Mouse (Mus musculus): ENCODE measurements at regions not wholly inside any gene's neighbourhood (a gene's known extent, or its start where the extent isn't known, plus 50 kb on each side); places are given as distances from the start of the nearest gene placed in this dataset.

DNA sequence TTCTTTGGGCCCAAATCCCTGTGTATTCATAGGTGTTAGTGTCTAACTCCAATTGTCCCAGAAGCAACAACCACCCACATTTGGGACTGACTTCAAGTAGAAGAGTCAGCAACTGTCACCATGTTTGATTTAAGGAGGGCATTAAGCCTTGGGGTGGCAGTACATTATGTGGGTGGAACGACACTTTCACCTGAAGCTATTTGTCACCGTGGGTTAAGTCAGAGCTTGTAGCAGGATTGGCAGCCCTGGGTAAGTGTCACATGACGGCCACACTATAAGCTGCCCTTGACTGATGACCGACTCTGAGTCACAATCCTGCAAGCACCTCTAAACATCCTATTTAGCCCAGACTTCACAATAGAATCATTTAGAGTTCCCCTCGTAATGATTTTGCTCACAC, 236.7 kb upstream of the A1bg start:
- no peak for DNase-seq (ENCODE audit: low spot score in 2 of 2)

DNA sequence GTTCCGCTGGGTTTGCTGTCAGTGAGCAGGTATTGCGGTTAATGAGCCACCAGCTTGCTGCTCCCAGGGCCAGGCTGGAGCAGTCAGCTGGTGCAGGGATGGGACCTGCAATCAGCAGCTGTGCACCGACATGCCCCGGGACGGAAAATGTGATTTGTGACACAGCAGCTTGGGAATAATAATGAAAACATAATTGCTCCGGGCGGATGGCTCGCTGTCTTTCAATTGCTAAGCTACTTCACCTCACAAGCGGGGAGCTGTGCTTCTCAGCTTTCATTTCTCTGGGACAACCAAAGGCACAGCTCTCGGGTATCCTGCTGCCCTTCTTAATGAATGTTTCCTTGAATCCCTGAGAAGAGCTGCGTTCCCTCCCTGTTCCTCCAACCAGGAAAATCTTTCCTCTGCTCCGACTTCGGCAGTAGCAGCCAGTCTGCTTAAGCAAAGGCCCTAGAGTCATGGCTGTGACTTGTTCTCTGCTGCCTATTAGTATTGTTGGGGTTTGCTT, 235.3 kb upstream of the A1bg start:
- DNase-seq (ENCODE audit: low spot score in 2 of 2), result no peak

DNA sequence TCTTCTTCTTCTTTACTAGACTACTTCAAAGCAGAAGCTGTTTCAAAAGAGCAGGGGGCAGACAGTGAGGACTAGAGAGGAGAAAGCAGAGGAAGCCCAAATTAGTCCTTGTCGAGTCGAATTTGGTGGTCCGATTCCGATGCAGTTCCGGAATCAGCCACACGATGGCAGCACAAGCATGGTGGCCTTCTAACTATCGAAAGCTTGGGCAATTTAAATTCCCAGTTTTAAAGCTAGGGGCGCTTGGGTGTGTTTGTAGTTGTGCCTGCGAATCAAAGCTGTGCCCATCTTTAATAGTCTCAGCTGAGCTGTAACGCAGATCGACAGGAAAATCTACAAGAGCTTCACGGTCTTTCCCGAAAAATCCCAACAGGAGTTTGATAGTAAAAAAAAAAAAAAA, 234.7 kb upstream of the A1bg start:
- peak; percentile 79 to 88 for DNase-seq (ENCODE audit: low spot score in 2 of 2)

DNA sequence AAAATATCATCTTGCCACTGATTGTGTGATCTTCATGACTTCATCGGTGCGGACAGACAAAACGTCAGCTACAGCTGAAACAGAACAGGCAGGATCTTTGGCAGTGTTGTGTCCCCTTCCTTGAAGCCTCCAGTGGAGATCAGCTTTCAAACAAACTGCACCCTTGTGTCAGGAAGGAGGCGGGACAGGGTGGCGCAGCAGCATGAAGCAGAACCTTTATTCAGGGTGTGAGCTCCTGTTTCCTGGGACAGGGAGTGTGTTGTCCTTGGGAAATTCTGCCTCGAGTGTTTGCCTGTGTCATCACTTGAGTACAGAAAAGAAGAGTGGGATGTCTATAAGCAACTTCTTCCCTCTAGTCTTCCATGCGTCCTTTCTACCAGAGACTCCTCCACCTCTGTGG, 232.7 kb upstream of the A1bg start:
- DNase-seq (ENCODE audit: low spot score in 2 of 2), result no peak

DNA sequence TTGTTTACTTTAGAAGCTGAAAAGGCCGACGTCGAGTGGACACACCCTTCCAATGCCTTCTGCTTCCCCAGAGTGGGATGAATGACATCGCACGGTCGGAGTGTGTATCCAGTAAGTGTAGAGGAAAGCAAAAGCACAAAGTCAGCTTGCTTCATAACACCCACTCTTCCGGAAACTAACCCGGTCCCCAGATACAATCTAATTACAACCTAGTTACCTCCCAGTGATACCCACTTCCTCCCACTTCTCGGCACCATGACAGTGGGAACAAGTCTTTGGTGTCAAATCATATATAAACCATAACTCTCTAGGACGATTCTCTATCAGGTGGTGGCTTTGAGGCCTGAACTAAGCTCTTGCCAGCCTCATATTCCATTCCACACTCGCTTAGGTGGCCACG, 231.4 kb upstream of the A1bg start:
- no peak for DNase-seq (ENCODE audit: low spot score in 2 of 2)

DNA sequence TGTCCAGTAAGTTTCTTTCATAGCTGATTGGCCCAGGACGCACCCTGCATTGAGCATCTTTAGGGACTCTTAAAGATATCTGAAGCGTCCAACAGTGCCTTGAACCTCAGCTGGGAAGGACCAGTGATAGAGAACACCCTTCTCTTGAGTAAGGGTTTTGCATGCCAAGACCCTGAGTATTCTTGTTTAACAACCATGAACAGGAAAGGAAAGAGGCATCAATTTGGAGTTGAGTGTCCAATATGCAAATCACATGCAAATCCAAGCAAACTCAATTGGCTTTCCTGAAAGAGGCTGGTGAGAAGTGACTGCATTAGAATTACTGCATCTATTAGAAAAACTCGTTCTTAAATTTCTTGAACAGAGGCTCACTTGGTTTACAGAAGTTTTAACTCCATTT, 220.0 kb upstream of the A1bg start:
- DNase-seq (ENCODE audit: low spot score in 2 of 2), result no peak

DNA sequence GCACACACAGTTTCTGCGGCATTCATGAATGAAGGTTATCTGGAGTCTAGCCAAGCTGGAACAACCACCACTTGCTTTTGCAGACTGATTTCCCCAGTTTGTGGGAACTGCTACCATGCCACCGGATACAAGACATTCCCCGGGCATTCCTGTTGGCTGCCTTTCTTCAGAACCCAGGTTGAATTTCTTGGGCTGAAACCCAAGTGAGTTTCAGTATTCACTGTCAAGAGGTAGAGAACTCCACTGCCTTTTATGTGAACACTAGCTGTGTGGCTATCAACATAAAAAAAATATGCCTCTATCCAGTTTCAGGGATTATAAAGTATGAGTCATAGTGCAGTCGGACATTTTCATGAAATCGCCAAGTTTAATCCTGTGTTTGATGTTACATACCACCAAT, 216.3 kb upstream of the A1bg start:
- no peak for DNase-seq (ENCODE audit: low spot score in 2 of 2)

DNA sequence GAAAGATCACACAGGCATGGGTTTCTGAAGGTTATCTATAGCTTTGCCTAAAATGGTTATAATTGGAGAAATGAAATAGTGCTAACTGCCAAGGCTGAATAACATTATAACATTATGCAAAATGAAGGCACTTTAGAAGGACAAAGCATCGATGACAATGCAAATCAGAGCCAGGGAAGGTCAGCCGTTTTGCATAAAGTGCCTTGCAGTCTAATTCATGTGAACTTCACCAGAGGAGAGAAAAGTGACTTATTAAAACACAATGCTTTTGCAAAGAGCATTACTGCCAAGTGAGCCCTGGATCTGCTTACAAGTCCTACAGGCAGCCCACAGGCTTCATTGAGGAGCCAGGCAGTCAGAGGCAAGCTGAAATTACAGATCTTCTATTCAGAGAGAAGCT, 214.0 kb upstream of the A1bg start:
- DNase-seq (ENCODE audit: low spot score in 2 of 2), result no peak

DNA sequence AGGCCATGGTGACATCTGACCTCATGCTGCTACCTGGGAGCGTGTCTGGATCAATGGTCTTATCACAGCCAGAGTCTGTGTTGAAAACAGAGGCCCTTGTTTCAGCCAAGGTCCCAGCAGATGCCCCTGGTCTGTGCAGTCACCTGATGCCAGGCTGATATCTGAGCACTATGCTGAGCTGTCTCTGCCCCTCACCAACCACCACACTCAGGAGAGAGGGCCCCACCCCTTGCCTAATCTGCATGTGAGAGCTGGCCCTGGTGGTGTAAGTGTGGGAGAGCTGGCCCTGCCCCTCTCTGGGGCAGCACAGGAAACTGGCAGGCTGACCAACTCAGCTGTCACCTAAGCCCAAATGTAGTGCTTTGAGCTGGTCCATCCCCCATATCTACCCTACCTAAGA, 210.5 kb upstream of the A1bg start:
- DNase-seq (ENCODE audit: low spot score in 2 of 2), result no peak

DNA sequence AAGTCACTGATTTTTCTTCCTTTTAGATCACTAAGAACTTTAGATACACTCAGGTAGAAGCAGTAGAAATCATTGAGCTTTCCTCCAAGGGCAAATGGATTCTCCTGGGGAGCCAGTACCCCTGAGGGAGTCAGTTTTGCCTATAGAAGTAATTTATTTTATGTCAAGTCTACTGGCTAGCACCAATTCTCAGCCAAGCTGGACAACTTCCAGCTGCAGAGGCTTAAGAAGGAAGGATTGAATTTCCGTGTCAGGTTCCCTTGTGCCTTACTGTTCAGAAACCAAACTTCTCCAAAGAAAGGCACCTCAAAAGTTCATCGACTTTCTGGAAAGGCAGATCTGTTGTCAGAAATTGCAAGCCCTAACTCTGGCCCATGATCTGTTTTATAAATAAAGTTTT, 205.2 kb upstream of the A1bg start:
- no peak for DNase-seq (ENCODE audit: low spot score in 2 of 2)

DNA sequence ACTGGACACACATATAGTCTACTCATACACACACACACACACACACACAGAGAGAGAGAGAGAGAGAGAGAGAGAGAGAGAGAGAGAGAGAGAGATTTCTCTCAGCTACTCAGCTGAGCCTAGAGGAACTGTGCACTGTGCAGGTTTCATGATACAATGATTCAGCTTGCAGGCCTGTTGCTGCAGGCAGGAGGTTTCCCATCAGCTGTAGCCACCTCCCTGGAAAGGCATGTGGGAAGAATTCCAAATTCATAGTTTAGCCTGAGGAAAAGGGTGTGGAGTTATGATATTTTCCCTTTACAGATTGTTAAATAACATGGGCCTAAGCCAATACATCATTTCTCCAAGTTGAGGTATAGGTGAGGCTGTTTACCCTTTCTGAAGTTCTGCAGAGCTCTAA, 204.3 kb upstream of the A1bg start:
- DNase-seq (ENCODE audit: low spot score in 2 of 2), result no peak

DNA sequence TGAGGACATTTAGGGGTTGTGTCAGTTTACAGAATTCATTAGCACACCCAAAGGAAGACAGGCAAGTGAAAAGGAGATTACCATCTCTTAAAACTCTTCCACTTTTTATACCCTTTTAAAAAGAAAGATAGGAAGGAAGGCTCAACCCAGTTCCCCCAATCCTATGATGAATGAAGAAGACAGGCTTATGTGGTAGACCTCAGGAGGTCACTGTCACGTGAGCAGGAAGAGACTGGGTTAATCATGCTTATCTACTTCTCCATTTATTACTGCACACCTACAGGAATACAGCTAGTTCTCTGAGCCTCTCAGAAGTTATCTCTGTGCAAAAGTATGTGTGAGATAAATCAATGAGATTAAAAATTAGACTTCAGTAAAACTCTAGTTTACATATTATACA, 194.1 kb upstream of the A1bg start:
- no peak for DNase-seq (ENCODE audit: low spot score in 2 of 2)

DNA sequence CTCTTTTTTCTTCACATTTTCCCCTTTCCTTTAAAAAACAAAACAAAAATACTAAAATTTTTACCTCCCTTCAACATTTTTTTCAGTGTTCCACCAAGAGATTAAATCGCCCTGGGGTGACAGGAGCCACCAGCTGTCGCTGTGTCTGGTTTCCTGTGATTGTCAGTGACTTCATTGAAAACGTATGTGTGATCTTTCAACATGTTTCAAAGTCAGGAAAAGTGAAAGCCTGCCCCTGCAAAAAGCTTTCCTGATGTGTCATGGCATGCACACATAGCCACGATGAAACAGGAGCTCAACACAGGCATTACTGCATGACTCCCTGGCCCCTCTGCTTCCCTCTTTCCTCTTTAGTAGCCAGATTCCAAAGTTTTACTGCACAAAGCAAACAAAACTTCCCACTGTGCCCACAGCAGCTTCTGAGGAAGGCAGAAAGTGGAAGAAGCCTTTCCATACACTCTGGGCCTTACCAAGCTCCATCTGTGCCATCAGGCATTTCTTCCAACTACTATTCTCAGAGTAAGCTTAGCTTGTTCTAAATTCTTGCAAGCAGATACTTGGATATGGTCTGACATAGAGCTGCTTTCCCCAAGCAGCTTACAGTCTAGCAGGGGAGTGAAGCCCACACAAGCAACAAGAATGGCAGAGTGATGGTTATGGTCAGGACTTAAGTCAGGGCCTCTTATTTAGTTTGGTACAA, 186.8 kb upstream of the A1bg start:
- no peak for DNase-seq (ENCODE audit: low spot score in 2 of 2)

DNA sequence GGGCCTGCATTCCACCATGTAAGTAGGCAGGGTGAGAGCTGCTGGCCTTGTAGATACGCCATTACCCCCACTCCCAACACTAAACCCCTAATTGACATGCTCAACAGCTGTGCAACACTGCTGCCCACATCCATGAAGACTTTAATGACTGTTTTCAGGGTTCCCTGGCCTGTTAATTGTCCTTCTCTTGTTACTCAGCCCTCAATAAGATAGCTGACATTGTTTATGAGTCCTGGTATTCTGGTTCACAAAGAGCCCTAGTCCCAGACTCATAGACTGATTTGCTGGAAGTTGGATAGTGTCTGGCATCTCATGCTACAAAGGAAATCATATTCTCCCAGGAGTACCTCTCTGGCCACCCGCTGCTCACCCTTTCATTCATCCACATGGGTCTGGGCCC, 186.1 kb upstream of the A1bg start:
- DNase-seq (ENCODE audit: low spot score in 2 of 2), result no peak

DNA sequence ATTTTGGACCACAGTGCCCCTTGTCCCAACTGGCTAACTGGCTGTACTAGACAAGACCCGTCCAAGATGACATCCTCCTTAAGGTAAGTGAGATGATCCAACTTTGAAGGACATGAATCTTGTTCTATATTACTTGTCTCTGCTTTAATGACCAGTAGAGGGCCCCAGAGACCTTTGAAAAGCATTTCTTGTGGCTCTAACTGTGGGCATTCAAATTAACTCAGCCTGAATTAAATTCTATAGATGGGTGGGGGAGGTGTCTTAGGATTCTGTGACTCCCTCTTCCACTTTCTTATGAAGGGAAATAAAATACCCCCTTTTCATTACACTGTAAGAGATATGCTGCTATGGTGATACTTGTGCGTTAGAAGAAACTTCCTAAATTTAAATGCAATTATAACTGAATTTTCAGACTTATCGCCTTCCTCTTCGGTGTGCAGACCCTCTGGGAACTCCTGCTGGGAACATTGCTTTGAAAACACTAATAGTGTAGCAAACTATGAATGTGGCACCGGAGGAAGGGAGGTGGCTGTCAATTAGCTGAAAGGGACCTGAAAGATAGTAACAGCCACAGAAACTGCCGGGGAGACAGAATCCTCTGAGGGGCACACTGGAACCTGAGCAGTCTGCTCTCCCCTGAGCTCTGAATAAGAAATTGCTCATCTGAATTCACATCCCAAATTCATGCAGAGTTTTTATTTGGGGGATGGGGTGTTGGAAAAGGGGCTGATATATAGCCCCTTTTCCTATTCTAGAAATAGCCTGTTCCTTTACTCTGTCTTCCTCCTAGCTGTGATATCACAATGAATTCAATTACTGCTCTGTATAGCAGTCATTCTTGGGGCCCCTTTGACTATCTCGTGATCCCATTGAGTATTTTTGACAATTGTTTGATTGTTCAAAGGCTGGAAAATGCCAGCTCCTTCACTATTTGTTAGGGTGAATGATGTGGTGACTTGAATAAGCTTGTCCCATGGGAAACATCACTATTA, 179.9 kb upstream of the A1bg start:
- peak in 1 of 2 experiments; percentile 20 for DNase-seq (ENCODE audit: low spot score in 2 of 2)

DNA sequence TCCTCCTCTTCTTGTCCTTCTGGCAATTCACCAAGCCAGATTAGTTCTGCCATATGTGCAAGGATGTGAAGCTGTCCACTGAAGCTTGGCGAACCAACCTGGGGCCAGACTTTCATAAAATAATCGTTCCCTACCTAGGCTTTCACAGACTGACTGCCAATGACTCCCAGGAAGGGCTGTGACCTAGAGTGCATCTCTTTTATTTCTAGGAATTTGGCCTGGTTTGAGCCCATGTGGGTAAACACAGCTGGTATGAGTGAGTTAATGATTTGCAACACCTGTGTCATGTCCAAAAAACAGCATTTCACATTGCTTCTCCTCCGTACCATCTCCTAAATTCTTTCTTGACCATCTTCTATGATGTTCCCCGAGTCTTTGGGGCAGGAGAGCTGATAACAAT, 178.0 kb upstream of the A1bg start:
- no peak for DNase-seq (ENCODE audit: low spot score in 2 of 2)

DNA sequence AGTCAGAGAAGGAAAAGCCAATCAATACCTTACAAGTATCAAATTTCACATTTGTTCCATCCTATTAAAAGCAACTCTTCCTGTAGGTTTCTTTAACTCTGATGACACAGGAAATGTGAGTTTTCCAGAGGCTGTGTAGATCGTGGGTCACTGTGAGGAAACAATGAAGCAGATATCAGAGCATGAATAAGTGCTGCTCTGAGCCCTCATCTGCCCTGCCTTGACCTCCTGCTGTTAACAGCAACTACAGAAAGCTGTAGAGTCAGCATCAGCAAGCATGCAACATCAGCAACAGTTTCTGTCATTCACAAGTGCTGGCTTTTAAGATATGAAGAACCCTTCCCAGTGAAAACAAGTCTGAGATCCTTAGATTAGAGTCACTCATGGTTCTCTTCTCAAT, 176.2 kb upstream of the A1bg start:
- no peak for DNase-seq (ENCODE audit: low spot score in 2 of 2)

DNA sequence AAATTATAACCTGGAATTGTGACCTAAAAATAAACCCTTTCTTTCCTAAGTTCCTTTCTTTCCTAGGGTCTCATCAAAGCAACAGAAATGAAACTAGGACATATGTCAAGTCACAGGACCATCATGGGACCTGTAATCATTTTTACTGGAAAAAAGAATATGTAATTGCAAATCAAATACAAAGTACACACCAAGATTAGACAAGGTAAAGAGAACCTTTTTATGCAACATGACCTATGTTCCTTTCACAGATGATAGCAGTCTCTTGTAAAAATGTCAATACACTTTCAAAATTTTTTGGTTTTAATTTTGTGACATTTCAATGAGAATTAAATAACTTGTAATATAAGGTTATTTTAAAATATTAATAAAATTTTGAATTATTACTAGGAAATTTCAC, 175.7 kb upstream of the A1bg start:
- DNase-seq (ENCODE audit: low spot score in 2 of 2), result no peak

DNA sequence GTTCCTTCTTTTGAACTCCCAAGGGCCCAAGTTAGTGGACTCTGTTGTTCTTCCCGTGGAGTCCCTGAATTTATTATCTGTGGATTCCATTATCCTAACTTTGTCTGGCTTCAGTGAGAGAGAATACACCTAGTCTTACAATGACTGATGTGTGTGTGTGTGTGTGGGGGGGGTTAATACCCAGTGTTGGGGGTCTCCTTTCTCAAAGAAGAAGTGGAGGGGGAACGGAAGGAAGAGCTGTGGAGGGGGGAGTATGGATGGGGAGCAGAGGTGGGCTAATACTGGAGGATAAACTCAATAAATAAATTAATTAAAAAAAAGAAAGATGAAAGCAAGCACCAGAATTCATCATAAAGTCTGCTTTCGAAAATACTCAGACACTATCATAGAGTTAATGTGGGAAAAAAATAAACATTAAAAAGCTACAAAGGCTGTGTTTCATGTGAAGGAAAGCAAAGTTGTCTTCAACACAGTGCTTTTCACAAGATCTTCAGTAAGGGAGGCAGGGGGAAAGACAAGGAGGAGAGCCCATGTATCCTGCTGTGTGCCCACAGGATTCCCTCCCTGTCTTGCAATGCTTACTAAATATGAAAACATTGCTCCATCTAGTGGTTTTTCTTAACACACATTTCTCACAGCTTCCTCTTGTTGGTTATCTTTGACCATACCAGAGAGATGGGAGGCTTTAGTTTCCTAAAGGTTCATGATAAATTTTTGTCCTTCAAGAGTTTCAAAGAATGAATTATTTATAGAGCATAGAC, 173.4 kb upstream of the A1bg start:
- no peak for DNase-seq (ENCODE audit: low spot score in 2 of 2)

DNA sequence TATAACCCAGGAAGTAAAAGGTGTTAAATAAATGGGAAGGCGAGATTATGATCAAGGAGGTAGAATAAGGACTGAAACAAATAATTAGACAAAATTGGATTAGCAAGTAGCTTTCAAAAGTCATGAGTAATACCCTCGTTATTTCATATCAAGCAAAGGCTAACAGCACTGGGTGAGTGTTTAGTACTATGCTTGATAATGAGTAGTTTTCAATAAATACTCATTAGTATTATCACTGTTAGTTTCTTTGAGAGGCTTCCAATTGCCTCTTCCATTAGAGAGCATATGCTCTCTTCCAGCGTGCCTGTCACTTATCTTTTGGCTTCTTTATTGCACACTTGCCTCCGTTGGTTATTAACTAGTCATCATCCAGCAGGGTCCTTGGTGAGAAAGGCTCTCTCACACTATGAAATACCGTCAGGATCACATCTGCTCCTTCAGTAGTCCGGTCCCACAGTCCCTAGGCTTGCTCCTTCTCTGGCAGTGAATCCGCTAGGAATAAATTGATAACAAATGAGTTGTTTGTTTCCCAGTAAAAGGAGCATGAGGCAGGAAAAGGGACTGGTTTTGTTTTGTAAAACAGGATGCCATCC, 132.3 kb upstream of the A1bg start:
- no peak for DNase-seq (ENCODE audit: low spot score in 2 of 2)

DNA sequence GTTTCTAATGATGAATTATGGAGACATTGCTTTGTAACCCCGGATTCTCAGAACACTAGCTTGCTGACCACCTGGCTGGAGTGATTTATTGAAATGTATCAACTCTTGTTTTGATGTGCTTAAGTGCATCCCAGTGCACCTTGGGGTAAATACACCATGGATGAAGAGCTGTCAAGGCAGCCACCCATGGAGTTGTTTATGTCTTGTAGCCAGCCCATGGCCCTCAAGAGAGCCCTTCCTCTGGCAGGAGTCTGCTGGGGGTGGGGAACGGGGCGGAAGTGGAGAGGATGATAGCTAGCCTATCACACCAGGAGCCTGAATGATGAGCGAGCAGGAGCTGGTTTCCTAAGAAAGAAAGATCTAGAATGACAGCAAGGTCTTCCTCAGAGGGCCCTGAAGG, 128.6 kb upstream of the A1bg start:
- DNase-seq (ENCODE audit: low spot score in 2 of 2), result no peak

DNA sequence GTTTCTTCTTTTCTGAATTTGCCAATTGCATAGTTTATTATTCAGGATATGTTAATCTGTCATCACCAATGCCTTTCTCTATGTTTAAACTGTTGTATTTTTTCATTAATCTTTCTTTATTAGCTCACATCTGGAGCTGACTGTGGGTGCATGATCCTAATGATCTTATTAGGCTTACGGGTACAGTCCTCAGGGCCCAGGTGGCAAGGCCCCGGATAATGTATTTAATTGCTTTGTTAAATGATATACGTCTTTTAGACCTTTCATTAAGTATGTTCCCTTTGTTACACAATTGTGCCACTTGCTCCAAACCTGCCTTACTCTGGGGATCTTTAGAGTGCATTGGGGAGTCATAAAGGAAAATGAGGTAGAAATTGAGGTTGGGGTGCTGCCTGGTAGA, 86.7 kb upstream of the A1bg start:
- DNase-seq (ENCODE audit: low spot score in 2 of 2), result no peak

Data from spleen, postnatal 10 days (tissue).